Mouse (Mus musculus): ENCODE measurements around the gene Rcbtb2. TPM values are rescaled to one million over a fixed set of nuclear protein-coding genes. Genes with fewer than 3 reads are reported as not detected.

Gene Rcbtb2
- polyA plus RNA-seq, 1 experiment from 2014 or later, result 209 TPM

GRCm38 (mm10) chr14:73209262-73209661, 86.4 kb downstream of the Rcbtb2 start:
- Histone ChIP-seq H3K9me3 (replicated peaks; ENCODE audit: control insufficient read depth, low read length) (no peaks in the 10 kb centered on the region), H3K4me3 (ENCODE audit: low read depth, low read length) (no peak overlapping the region), H3K9ac (replicated peaks; ENCODE audit: low read length) (no peak overlapping the region), H3K4me1 (ENCODE audit: control insufficient read depth, insufficient read depth, low read length) (no peaks in the 10 kb centered on the region), H3K36me3 (replicated peaks; ENCODE audit: control insufficient read depth, insufficient read depth, low read depth, low read length) (no peaks in the 10 kb centered on the region), H3K27ac (replicated peaks; ENCODE audit: low read depth, low read length) (no peak overlapping the region), H3K27me3 (ENCODE audit: control insufficient read depth, insufficient read depth, low read length) (no peaks in the 10 kb centered on the region), H3K4me2 (ENCODE audit: low read depth, low read length) (no peak overlapping the region)
- DNase-seq (ENCODE audit: low spot score) (no peak), ATAC-seq (replicated peaks; ENCODE audit: insufficient number of reproducible peaks, low FRiP score, low TSS enrichment, low read depth) (no peak)

GRCm38 (mm10) chr14:73210196-73210595, 87.4 kb downstream of the Rcbtb2 start:
- no peak overlapping the region for H3K27ac ChIP-seq (replicated peaks; ENCODE audit: low read depth, low read length)
- DNase-seq (ENCODE audit: low spot score) (no peak), ATAC-seq (replicated peaks; ENCODE audit: insufficient number of reproducible peaks, low FRiP score, low TSS enrichment, low read depth) (no peak)
- H3K27me3 ChIP-seq (ENCODE audit: control insufficient read depth, insufficient read depth, low read length), result no peaks in the 10 kb centered on the region
- H3K36me3 ChIP-seq (replicated peaks; ENCODE audit: control insufficient read depth, insufficient read depth, low read depth, low read length), result no peaks in the 10 kb centered on the region
- H3K9ac ChIP-seq (replicated peaks; ENCODE audit: low read length), result no peak overlapping the region
- H3K4me2 ChIP-seq (ENCODE audit: low read depth, low read length), result no peak overlapping the region
- H3K4me3 ChIP-seq (ENCODE audit: low read depth, low read length), result no peak overlapping the region
- H3K9me3 ChIP-seq (replicated peaks; ENCODE audit: control insufficient read depth, low read length), result no peaks in the 10 kb centered on the region
- 87% methylated on average over 8 of the region's 8 CpGs for WGBS
- no peaks in the 10 kb centered on the region for H3K4me1 ChIP-seq (ENCODE audit: control insufficient read depth, insufficient read depth, low read length)

GRCm38 (mm10) chr14:73211477-73211876, 88.6 kb downstream of the Rcbtb2 start:
- no peaks in the 10 kb centered on the region for H3K4me1 ChIP-seq (ENCODE audit: control insufficient read depth, insufficient read depth, low read length)
- ATAC-seq (replicated peaks; ENCODE audit: insufficient number of reproducible peaks, low FRiP score, low TSS enrichment, low read depth) (no peak), DNase-seq (ENCODE audit: low spot score) (no peak)
- H3K36me3 ChIP-seq (replicated peaks; ENCODE audit: control insufficient read depth, insufficient read depth, low read depth, low read length), result no peaks in the 10 kb centered on the region
- no peak overlapping the region for H3K4me3 ChIP-seq (ENCODE audit: low read depth, low read length)
- H3K9ac ChIP-seq (replicated peaks; ENCODE audit: low read length), result no peak overlapping the region
- H3K9me3 ChIP-seq (replicated peaks; ENCODE audit: control insufficient read depth, low read length), result no peaks in the 10 kb centered on the region
- 83% methylated on average over 5 of the region's 5 CpGs for WGBS
- H3K27ac ChIP-seq (replicated peaks; ENCODE audit: low read depth, low read length), result no peak overlapping the region
- H3K4me2 ChIP-seq (ENCODE audit: low read depth, low read length), result no peak overlapping the region
- no peaks in the 10 kb centered on the region for H3K27me3 ChIP-seq (ENCODE audit: control insufficient read depth, insufficient read depth, low read length)

- 97% methylated on average over 1 of the region's 1 CpGs for WGBS
- H3K4me1 ChIP-seq (ENCODE audit: control insufficient read depth, insufficient read depth, low read length), result no peaks in the 10 kb centered on the region
- no peak overlapping the region for H3K9ac ChIP-seq (replicated peaks; ENCODE audit: low read length)
- no peak overlapping the region for H3K27ac ChIP-seq (replicated peaks; ENCODE audit: low read depth, low read length)
- no peaks in the 10 kb centered on the region for H3K27me3 ChIP-seq (ENCODE audit: control insufficient read depth, insufficient read depth, low read length)
- no peaks in the 10 kb centered on the region for H3K36me3 ChIP-seq (replicated peaks; ENCODE audit: control insufficient read depth, insufficient read depth, low read depth, low read length)
- no peak overlapping the region for H3K4me2 ChIP-seq (ENCODE audit: low read depth, low read length)
- no peaks in the 10 kb centered on the region for H3K9me3 ChIP-seq (replicated peaks; ENCODE audit: control insufficient read depth, low read length)
- DNase-seq (ENCODE audit: low spot score), result no peak
- no peak overlapping the region for H3K4me3 ChIP-seq (ENCODE audit: low read depth, low read length)
- ATAC-seq (replicated peaks; ENCODE audit: insufficient number of reproducible peaks, low FRiP score, low TSS enrichment, low read depth), result no peak
Measured at GRCm38 (mm10) chr14:73217062-73217461, 94.2 kb downstream of the Rcbtb2 start.

GRCm38 (mm10) chr14:73222316-73222970, 99.6 kb downstream of the Rcbtb2 start:
- H3K4me1 ChIP-seq (ENCODE audit: control insufficient read depth, insufficient read depth, low read length), result no peaks in the 10 kb centered on the region
- H3K27ac ChIP-seq (replicated peaks; ENCODE audit: low read depth, low read length), result no peak overlapping the region
- no peak overlapping the region for H3K4me3 ChIP-seq (ENCODE audit: low read depth, low read length)
- no peak for DNase-seq (ENCODE audit: low spot score)
- no peaks in the 10 kb centered on the region for H3K36me3 ChIP-seq (replicated peaks; ENCODE audit: control insufficient read depth, insufficient read depth, low read depth, low read length)
- no peak overlapping the region for H3K4me2 ChIP-seq (ENCODE audit: low read depth, low read length)
- no peak overlapping the region for H3K9ac ChIP-seq (replicated peaks; ENCODE audit: low read length)
- 89% methylated on average over 9 of the region's 9 CpGs for whole genome bisulfite sequencing
- no peaks in the 10 kb centered on the region for H3K9me3 ChIP-seq (replicated peaks; ENCODE audit: control insufficient read depth, low read length)
- no peak for ATAC-seq (replicated peaks; ENCODE audit: insufficient number of reproducible peaks, low FRiP score, low TSS enrichment, low read depth)
- H3K27me3 ChIP-seq (ENCODE audit: control insufficient read depth, insufficient read depth, low read length), result no peaks in the 10 kb centered on the region

- Histone ChIP-seq H3K27me3 (ENCODE audit: control insufficient read depth, insufficient read depth, low read length) (no peaks in the 10 kb centered on the region), H3K4me3 (ENCODE audit: low read depth, low read length) (no peak overlapping the region), H3K36me3 (replicated peaks; ENCODE audit: control insufficient read depth, insufficient read depth, low read depth, low read length) (no peaks in the 10 kb centered on the region), H3K4me2 (ENCODE audit: low read depth, low read length) (no peak overlapping the region), H3K9ac (replicated peaks; ENCODE audit: low read length) (no peak overlapping the region), H3K4me1 (ENCODE audit: control insufficient read depth, insufficient read depth, low read length) (no peaks in the 10 kb centered on the region; the same call in 1 of the 2 replicates), H3K27ac (replicated peaks; ENCODE audit: low read depth, low read length) (no peak overlapping the region), H3K9me3 (replicated peaks; ENCODE audit: control insufficient read depth, low read length) (no peaks in the 10 kb centered on the region)
- no peak for ATAC-seq (replicated peaks; ENCODE audit: insufficient number of reproducible peaks, low FRiP score, low TSS enrichment, low read depth)
- WGBS, result 74% methylated on average over 3 of the region's 3 CpGs
- DNase-seq (ENCODE audit: low spot score), result no peak
Measured at GRCm38 (mm10) chr14:73226346-73226745, 103.5 kb downstream of the Rcbtb2 start.

GRCm38 (mm10) chr14:73226849-73227248, 104.0 kb downstream of the Rcbtb2 start:
- no peaks in the 10 kb centered on the region for H3K36me3 ChIP-seq (replicated peaks; ENCODE audit: control insufficient read depth, insufficient read depth, low read depth, low read length)
- H3K4me1 ChIP-seq (ENCODE audit: control insufficient read depth, insufficient read depth, low read length), result no peaks in the 10 kb centered on the region; the same call in none of the 2 replicates
- WGBS, result 31% methylated on average over 1 of the region's 1 CpGs
- no peak overlapping the region for H3K4me3 ChIP-seq (ENCODE audit: low read depth, low read length)
- no peaks in the 10 kb centered on the region for H3K27me3 ChIP-seq (ENCODE audit: control insufficient read depth, insufficient read depth, low read length)
- no peak overlapping the region for H3K9ac ChIP-seq (replicated peaks; ENCODE audit: low read length)
- no peaks in the 10 kb centered on the region for H3K9me3 ChIP-seq (replicated peaks; ENCODE audit: control insufficient read depth, low read length)
- H3K27ac ChIP-seq (replicated peaks; ENCODE audit: low read depth, low read length), result no peak overlapping the region
- no peak overlapping the region for H3K4me2 ChIP-seq (ENCODE audit: low read depth, low read length)
- DNase-seq (ENCODE audit: low spot score) (no peak), ATAC-seq (replicated peaks; ENCODE audit: insufficient number of reproducible peaks, low FRiP score, low TSS enrichment, low read depth) (no peak)

- Histone ChIP-seq H3K9ac (replicated peaks; ENCODE audit: low read length) (no peak overlapping the region), H3K27ac (replicated peaks; ENCODE audit: low read depth, low read length) (no peak overlapping the region), H3K36me3 (replicated peaks; ENCODE audit: control insufficient read depth, insufficient read depth, low read depth, low read length) (no peaks in the 10 kb centered on the region), H3K4me3 (ENCODE audit: low read depth, low read length) (no peak overlapping the region), H3K4me1 (ENCODE audit: control insufficient read depth, insufficient read depth, low read length) (peaks cover 6% of the 10 kb centered on the region), H3K9me3 (replicated peaks; ENCODE audit: control insufficient read depth, low read length) (no peaks in the 10 kb centered on the region), H3K27me3 (ENCODE audit: control insufficient read depth, insufficient read depth, low read length) (no peaks in the 10 kb centered on the region), H3K4me2 (ENCODE audit: low read depth, low read length) (no peak overlapping the region)
- 0 out of 2 replicates have a peak, but pooled peaks have one; percentile 18 for ATAC-seq (replicated peaks; ENCODE audit: insufficient number of reproducible peaks, low FRiP score, low TSS enrichment, low read depth)
- 10% methylated on average over 5 of the region's 5 CpGs for WGBS
- DNase-seq (ENCODE audit: low spot score), result peak; percentile 37
Measured at GRCm38 (mm10) chr14:73231286-73231982, 108.6 kb downstream of the Rcbtb2 start.

All from embryonic facial prominence, embryonic 11.5 days (tissue).